Mouse (Mus musculus) ES-Bruce4 (cell line): Measurements from ENCODE around the gene Nob1. TPM values are rescaled to one million over a fixed set of nuclear protein-coding genes. Genes with fewer than 3 reads are reported as not detected.

ENCODE experiments used
- H3K27ac ChIP-seq: 2 replicates; pipeline ENCODE4 v1.5.1; 2012; ENCODE audit warnings: low read length, inconsistent platforms; ENCODE audit not compliant: insufficient read depth
- H3K27me3 ChIP-seq: 2 replicates; pipeline ENCODE4 v1.6.1; 2012; ENCODE audit warnings: mild to moderate bottlenecking, low read length, inconsistent platforms; ENCODE audit not compliant: control insufficient read depth, poor library complexity, insufficient read depth, severe bottlenecking
- H3K36me3 ChIP-seq: 2 replicates; pipeline ENCODE4 v1.6.1; 2012; ENCODE audit warnings: inconsistent platforms, mild to moderate bottlenecking, low read length, moderate library complexity; ENCODE audit not compliant: control insufficient read depth, poor library complexity, insufficient read depth, severe bottlenecking
- H3K4me1 ChIP-seq: one replicate; pipeline ENCODE4 v1.8.1; 2011; ENCODE audit warnings: low read length; ENCODE audit not compliant: control insufficient read depth, insufficient read depth
- H3K4me3 ChIP-seq: 2 replicates; pipeline ENCODE4 v1.5.1; 2011; ENCODE audit warnings: low read depth, mild to moderate bottlenecking, low read length
- H3K9ac ChIP-seq: 2 replicates; pipeline ENCODE4 v1.6.1; 2012; ENCODE audit warnings: low read depth, mild to moderate bottlenecking, inconsistent platforms; ENCODE audit not compliant: poor library complexity, severe bottlenecking
- H3K9me3 ChIP-seq: replicated peaks from 2 replicates; pipeline ENCODE4 v1.6.1; 2012; ENCODE audit warnings: mild to moderate bottlenecking, low read length, inconsistent platforms; ENCODE audit not compliant: control insufficient read depth, poor library complexity, insufficient read depth, severe bottlenecking
- CTCF ChIP-seq: IDR thresholded peaks from one replicate; pipeline ENCODE4 v1.8.1; 2011; ENCODE audit warnings: low read depth, low read length
- EP300 ChIP-seq: IDR thresholded peaks from 2 replicates; pipeline ENCODE4 v1.6.1; 2011; ENCODE audit warnings: low read depth, low read length; ENCODE audit not compliant: insufficient read depth
- POLR2A ChIP-seq: IDR thresholded peaks from one replicate; pipeline ENCODE4 v1.8.1; 2011; ENCODE audit warnings: low read length; ENCODE audit not compliant: insufficient read depth
- polyA plus RNA-seq: library from polyadenylated mRNA; stranded (reverse); fragments of >200 nt; gene quantifications from 2 replicates; pipeline ENCODE4 v1.2.4, GENCODE M21; 2011; ENCODE audit warnings: low read depth; ENCODE audit not compliant: missing spikeins, insufficient read depth, insufficient read length

The Nob1 gene
- polyA plus RNA-seq, 1 experiment: 68.4 TPM

DNA sequence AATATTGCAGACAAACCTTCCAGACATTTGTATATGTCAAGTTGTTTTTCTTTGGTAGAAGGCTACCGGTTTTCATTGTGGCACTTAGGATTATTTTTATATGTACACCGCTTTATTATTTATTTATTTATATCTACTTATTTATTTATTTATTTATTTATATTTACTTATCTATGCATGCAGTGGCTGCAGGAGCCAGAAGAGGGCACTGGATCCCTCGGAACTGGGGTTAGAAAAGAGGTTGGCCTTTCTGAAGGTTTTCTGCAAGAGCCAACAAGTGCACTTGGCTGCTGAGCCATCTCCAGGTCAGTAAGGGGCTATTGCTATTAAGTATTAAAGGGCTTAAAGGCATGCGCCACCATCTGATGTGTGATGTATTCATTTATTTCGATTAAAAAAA is 37.0 kb downstream of the Nob1 start:
- H3K4me1 ChIP-seq: no peaks in the 10 kb centered on the region
- H3K27me3 ChIP-seq: no peaks in the 10 kb centered on the region
- H3K9ac ChIP-seq: no peak overlapping the region
- no peaks in the 10 kb centered on the region for H3K36me3 ChIP-seq
- TF ChIP-seq CTCF (peak; percentile 51), EP300 (no peak), POLR2A (no peak)
- no peak overlapping the region for H3K27ac ChIP-seq
- H3K9me3 ChIP-seq: no peaks in the 10 kb centered on the region
- no peak overlapping the region for H3K4me3 ChIP-seq

DNA sequence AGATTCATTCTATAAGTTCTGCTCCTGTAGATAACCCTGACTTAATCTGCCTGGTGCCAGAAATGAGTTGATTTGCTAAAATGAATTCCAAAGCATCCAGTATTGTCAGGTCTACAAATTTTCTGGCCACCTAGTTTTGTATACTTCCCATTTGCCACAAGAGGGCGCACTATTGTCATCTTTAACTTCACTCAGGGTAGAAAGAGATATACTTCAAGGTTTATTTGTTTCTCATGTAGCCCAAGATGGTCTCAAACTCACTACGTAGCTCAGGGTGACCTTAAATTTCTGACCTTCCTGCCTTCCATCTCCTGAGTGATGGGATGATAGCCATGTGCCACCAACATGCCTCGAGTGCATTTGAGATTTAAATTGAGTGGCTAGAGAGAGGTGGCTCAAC is 38.2 kb downstream of the Nob1 start:
- TF ChIP-seq CTCF (peak; percentile 27), POLR2A (no peak)
- no peaks in the 10 kb centered on the region for H3K27me3 ChIP-seq
- H3K9ac ChIP-seq: no peak overlapping the region
- no peak overlapping the region for H3K4me3 ChIP-seq
- H3K36me3 ChIP-seq: no peaks in the 10 kb centered on the region
- no peaks in the 10 kb centered on the region for H3K4me1 ChIP-seq
- H3K9me3 ChIP-seq: no peaks in the 10 kb centered on the region
- no peak overlapping the region for H3K27ac ChIP-seq

DNA sequence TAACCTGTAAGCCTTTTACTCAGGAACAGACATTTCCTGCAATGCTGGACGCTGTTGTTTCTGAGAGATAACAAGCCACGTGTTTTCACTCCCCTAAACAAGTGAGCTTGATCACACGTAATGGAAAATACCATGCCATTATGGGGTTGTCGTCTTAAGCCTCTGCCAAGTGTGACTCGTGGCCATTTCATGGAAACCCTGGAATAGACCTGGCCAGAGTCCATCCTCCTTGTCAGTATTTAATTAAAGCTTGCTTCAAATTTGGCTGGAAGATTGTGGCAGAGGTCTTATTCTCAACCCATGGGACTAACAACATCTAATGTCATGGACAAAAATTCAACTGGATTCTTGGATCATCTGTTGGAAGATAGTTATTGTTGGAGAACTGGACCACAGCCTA is 38.7 kb downstream of the Nob1 start:
- H3K4me1 ChIP-seq: no peaks in the 10 kb centered on the region
- TF ChIP-seq POLR2A (no peak), CTCF (no peak), EP300 (no peak)
- H3K9ac ChIP-seq: no peak overlapping the region

DNA sequence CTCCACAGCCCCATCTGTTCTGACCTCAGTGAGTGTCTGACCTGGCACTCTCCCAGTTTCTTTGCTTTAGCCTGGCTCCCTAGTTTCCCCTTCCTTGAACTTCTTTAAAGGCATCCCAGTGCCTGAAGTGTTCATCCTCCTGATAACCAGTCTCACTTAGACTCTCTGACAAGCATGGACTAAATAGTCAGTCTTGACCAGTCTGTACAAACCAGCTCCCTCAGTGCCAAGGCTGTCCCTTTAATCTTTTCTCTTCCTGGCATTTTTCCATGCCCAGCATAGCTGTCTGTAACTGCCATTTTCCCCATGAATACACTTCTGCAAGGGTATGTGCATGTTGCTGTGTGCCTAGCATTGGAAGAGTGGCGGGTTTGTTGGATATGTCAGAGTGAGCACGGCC is 39.8 kb downstream of the Nob1 start:
- no peak overlapping the region for H3K27ac ChIP-seq
- no peaks in the 10 kb centered on the region for H3K9me3 ChIP-seq
- no peak for TF ChIP-seq EP300
- TF ChIP-seq POLR2A: no peak
- TF ChIP-seq CTCF: no peak
- H3K4me1 ChIP-seq: no peaks in the 10 kb centered on the region
- no peaks in the 10 kb centered on the region for H3K27me3 ChIP-seq
- no peak overlapping the region for H3K4me3 ChIP-seq
- H3K9ac ChIP-seq: no peak overlapping the region
- no peaks in the 10 kb centered on the region for H3K36me3 ChIP-seq

More for the DNA sequence above, 38.7 kb downstream of the Nob1 start:
- Histone ChIP-seq H3K4me3 (no peak overlapping the region), H3K9me3 (no peaks in the 10 kb centered on the region), H3K27me3 (no peaks in the 10 kb centered on the region), H3K27ac (no peak overlapping the region), H3K36me3 (no peaks in the 10 kb centered on the region)

DNA sequence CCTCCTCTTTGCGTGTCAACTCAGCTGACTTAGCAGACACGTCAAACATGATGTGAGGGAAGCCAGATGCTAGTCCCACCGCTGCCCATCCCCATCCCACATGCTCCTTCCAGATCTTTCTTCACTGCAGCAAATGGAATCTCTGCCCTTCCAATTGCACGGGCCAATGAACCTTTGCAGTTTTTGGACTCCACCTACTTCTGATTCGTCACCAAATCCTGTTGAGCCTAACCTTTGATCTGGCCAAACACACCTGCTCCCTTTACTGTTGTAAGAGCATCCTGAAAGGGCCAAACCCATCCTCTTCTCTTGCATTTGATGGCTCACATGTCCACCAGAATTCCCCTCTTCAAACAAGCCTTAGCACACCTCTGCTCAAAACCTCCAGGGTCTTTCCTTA is 40.2 kb downstream of the Nob1 start:
- Histone ChIP-seq H3K4me1 (no peaks in the 10 kb centered on the region), H3K4me3 (no peak overlapping the region)
- TF ChIP-seq POLR2A (no peak), EP300 (no peak), CTCF (no peak)

DNA sequence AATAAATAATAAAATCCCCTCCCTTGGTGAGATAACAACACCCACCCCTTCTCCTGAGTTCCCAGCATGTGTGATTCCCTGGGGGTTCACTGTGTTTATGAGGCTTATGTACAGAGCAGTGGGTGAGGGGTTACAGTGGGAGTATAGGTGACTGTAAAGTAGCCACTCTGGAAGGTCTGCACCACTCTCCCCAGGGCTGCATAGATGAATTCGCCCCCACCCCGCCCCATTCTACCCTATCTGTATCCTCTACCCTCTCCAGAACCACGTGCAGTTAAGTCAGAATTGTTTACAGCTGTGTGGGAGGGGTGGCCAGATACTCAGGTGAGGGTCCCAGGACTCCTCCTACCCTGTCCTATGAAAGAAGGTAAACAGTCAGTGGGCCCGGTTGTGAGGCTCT is 42.0 kb downstream of the Nob1 start:
- H3K27ac ChIP-seq: no peak overlapping the region
- H3K4me3 ChIP-seq: no peak overlapping the region
- H3K9ac ChIP-seq: no peak overlapping the region
- no peaks in the 10 kb centered on the region for H3K27me3 ChIP-seq
- no peaks in the 10 kb centered on the region for H3K4me1 ChIP-seq
- no peak for TF ChIP-seq POLR2A
- no peak for TF ChIP-seq EP300
- TF ChIP-seq CTCF: no peak
- peaks cover 7% of the 10 kb centered on the region for H3K36me3 ChIP-seq
- no peaks in the 10 kb centered on the region for H3K9me3 ChIP-seq

More for the DNA sequence above, 40.2 kb downstream of the Nob1 start:
- Histone ChIP-seq H3K36me3 (no peaks in the 10 kb centered on the region), H3K9me3 (no peaks in the 10 kb centered on the region), H3K9ac (no peak overlapping the region), H3K27me3 (no peaks in the 10 kb centered on the region), H3K27ac (no peak overlapping the region)
